Mouse (Mus musculus) hindbrain, embryonic 16.5 days (tissue): ENCODE data around the gene Zfr. TPM values are rescaled to one million over a fixed set of nuclear protein-coding genes. Genes with fewer than 3 reads are reported as not detected.
A peak's percentile ranks its signal among the peaks of the same experiment; 100 is the strongest.

Source experiments
- ATAC-seq: fragments of 200-750 bp; cut with Nextera tagmentation; 2 replicates; pipeline ENCODE4 v1.8.0; 2017; ENCODE audit warnings: moderate TSS enrichment, moderate library complexity
- H3K27ac ChIP-seq: fragments of 300-500 bp; sonication (generic); 2 replicates; pipeline ENCODE4 v1.5.1; 2014; ENCODE audit warnings: low read depth, mild to moderate bottlenecking, control low read depth, low read length, moderate library complexity
- H3K27me3 ChIP-seq: fragments of 300-500 bp; sonication (generic); replicated peaks from 2 replicates; pipeline ENCODE4 v1.6.1; 2014; ENCODE audit warnings: low read length; ENCODE audit not compliant: control insufficient read depth, insufficient read depth
- H3K36me3 ChIP-seq: fragments of 300-500 bp; sonication (generic); 2 replicates; pipeline ENCODE4 v1.6.1; 2014; ENCODE audit warnings: mild to moderate bottlenecking, low read length, moderate library complexity, mixed read lengths; ENCODE audit not compliant: control insufficient read depth, insufficient read depth
- H3K4me1 ChIP-seq: fragments of 300-500 bp; sonication (generic); 2 replicates; pipeline ENCODE4 v1.6.1; 2014; ENCODE audit warnings: low read depth, low read length; ENCODE audit not compliant: control insufficient read depth, insufficient read depth
- H3K4me2 ChIP-seq: fragments of 300-500 bp; sonication (generic); 2 replicates; pipeline ENCODE4 v1.6.1; 2014; ENCODE audit warnings: mild to moderate bottlenecking, low read length, control low read depth, moderate library complexity
- H3K4me3 ChIP-seq: fragments of 300-500 bp; sonication (generic); 2 replicates; pipeline ENCODE4 v1.5.1; 2014; ENCODE audit warnings: mild to moderate bottlenecking, low read length, control low read depth, moderate library complexity
- H3K9ac ChIP-seq: fragments of 300-500 bp; sonication (generic); 2 replicates; pipeline ENCODE4 v1.6.1; 2014; ENCODE audit warnings: low read depth, mild to moderate bottlenecking, control low read depth, low read length, moderate library complexity
- H3K9me3 ChIP-seq: fragments of 300-500 bp; sonication (generic); 2 replicates; pipeline ENCODE4 v1.6.1; 2014; ENCODE audit warnings: mild to moderate bottlenecking, low read length, moderate library complexity; ENCODE audit not compliant: control insufficient read depth
- WGBS: fragments of 180-500 bp; shearing (Covaris S2); extraction: QIAGEN DNeasy Blood & Tissue Kit; methylation state at CpG from one replicate; pipeline ENCODE4 v1.1.7; 2014; 5-methylcytosine and 5-hydroxymethylcytosine counted together
- polyA plus RNA-seq: library from polyadenylated mRNA; unstranded; fragments of >200 nt; fragmentation: Nextera tagmentation; extraction: Ambion mirVana; gene quantifications from 2 replicates; pipeline ENCODE4 v1.2.1, GENCODE M21; 2015

Gene Zfr
- polyA plus RNA-seq: 162 and 168 TPM in 2 replicates

- H3K4me3 ChIP-seq: peak within 1 kb of the TSS; percentile 99
- H3K27me3 ChIP-seq: no peaks in the 10 kb centered on the region
- WGBS: under 1% methylated on average over 57 of the region's 59 CpGs
- peaks cover 11% of the 10 kb centered on the region for H3K4me1 ChIP-seq
- peak; percentile 96 for ATAC-seq
- H3K36me3 ChIP-seq: no peaks in the 10 kb centered on the region
- H3K4me2 ChIP-seq: peak within 1 kb of the TSS; percentile 89
- H3K27ac ChIP-seq: peak within 1 kb of the TSS; percentile 95
- no peaks in the 10 kb centered on the region for H3K9me3 ChIP-seq
- H3K9ac ChIP-seq: peak within 1 kb of the TSS; percentile 98
Measured at GRCm38 (mm10) chr15:12117242-12118092, at the start of gene Zfr. TSS of gene Zfr (plus strand) at chr15:12117831.

GRCm38 (mm10) chr15:12067971-12068370, 49.7 kb upstream of the Zfr start:
- H3K4me1 ChIP-seq: peaks cover 6% of the 10 kb centered on the region; the same call in 1 of the 2 replicates
- no peak overlapping the region for H3K27ac ChIP-seq
- no peak overlapping the region for H3K4me3 ChIP-seq
- no peak overlapping the region for H3K9ac ChIP-seq
- ATAC-seq: no peak
- H3K9me3 ChIP-seq: peaks cover 9% of the 10 kb centered on the region
- H3K27me3 ChIP-seq: no peaks in the 10 kb centered on the region
- WGBS: 68% methylated on average over 2 of the region's 2 CpGs
- H3K4me2 ChIP-seq: no peak overlapping the region
- no peaks in the 10 kb centered on the region; the same call in 1 of the 2 replicates for H3K36me3 ChIP-seq

- Histone ChIP-seq H3K27ac (no peak overlapping the region), H3K9me3 (peaks cover 9% of the 10 kb centered on the region), H3K36me3 (no peaks in the 10 kb centered on the region; the same call in 1 of the 2 replicates), H3K27me3 (no peaks in the 10 kb centered on the region), H3K9ac (no peak overlapping the region), H3K4me1 (peaks cover 6% of the 10 kb centered on the region; the same call in 1 of the 2 replicates), H3K4me3 (no peak overlapping the region), H3K4me2 (no peak overlapping the region)
- no peak for ATAC-seq
- 77% methylated on average over 9 of the region's 9 CpGs for WGBS
Measured at GRCm38 (mm10) chr15:12068395-12069218, 49.0 kb upstream of the Zfr start.

- no peak for ATAC-seq
- Histone ChIP-seq H3K27me3 (no peaks in the 10 kb centered on the region), H3K9me3 (peaks cover 6% of the 10 kb centered on the region), H3K9ac (no peak overlapping the region), H3K27ac (no peak overlapping the region), H3K4me2 (no peak overlapping the region), H3K36me3 (no peaks in the 10 kb centered on the region), H3K4me3 (no peak overlapping the region), H3K4me1 (peaks cover 4% of the 10 kb centered on the region; the same call in 1 of the 2 replicates)
- WGBS: 78% methylated on average over 7 of the region's 7 CpGs
Measured at GRCm38 (mm10) chr15:12072709-12073336, 44.8 kb upstream of the Zfr start.

- Histone ChIP-seq H3K36me3 (no peaks in the 10 kb centered on the region), H3K9me3 (peaks cover 6% of the 10 kb centered on the region), H3K9ac (no peak overlapping the region), H3K4me3 (no peak overlapping the region), H3K27ac (no peak overlapping the region), H3K27me3 (no peaks in the 10 kb centered on the region), H3K4me1 (no peaks in the 10 kb centered on the region), H3K4me2 (no peak overlapping the region)
- ATAC-seq: no peak
- WGBS: 84% methylated on average over 6 of the region's 6 CpGs
Measured at GRCm38 (mm10) chr15:12074426-12074825, 43.2 kb upstream of the Zfr start.

- Histone ChIP-seq H3K27me3 (no peaks in the 10 kb centered on the region), H3K9me3 (no peaks in the 10 kb centered on the region), H3K4me1 (no peaks in the 10 kb centered on the region), H3K4me3 (no peak overlapping the region), H3K9ac (no peak overlapping the region), H3K27ac (no peak overlapping the region), H3K4me2 (no peak overlapping the region), H3K36me3 (no peaks in the 10 kb centered on the region)
- no peak for ATAC-seq
- 93% methylated on average over 13 of the region's 13 CpGs for WGBS
Measured at GRCm38 (mm10) chr15:12082344-12082743, 35.3 kb upstream of the Zfr start.

GRCm38 (mm10) chr15:12084164-12084563, 33.5 kb upstream of the Zfr start:
- no peaks in the 10 kb centered on the region for H3K36me3 ChIP-seq
- H3K4me3 ChIP-seq: no peak overlapping the region
- no peaks in the 10 kb centered on the region for H3K27me3 ChIP-seq
- H3K9ac ChIP-seq: no peak overlapping the region
- no peaks in the 10 kb centered on the region for H3K9me3 ChIP-seq
- ATAC-seq: peak; percentile 78
- WGBS: 54% methylated on average over 6 of the region's 6 CpGs
- no peaks in the 10 kb centered on the region for H3K4me1 ChIP-seq
- no peak overlapping the region for H3K27ac ChIP-seq
- no peak overlapping the region for H3K4me2 ChIP-seq

GRCm38 (mm10) chr15:12084859-12085258, 32.8 kb upstream of the Zfr start:
- Histone ChIP-seq H3K4me2 (no peak overlapping the region), H3K4me3 (no peak overlapping the region), H3K9me3 (no peaks in the 10 kb centered on the region), H3K4me1 (no peaks in the 10 kb centered on the region), H3K36me3 (no peaks in the 10 kb centered on the region), H3K9ac (no peak overlapping the region), H3K27ac (no peak overlapping the region), H3K27me3 (no peaks in the 10 kb centered on the region)
- ATAC-seq: peak; percentile 71
- 74% methylated on average over 4 of the region's 4 CpGs for WGBS
